Mouse (Mus musculus): ENCODE measurements around the gene March2. TPM values are rescaled to one million over a fixed set of nuclear protein-coding genes. Genes with fewer than 3 reads are reported as not detected.

Gene March2
- total RNA-seq, 2 experiments from 2014 or later = 910 to 1,070 TPM

GRCm38 (mm10) chr17:33719736-33720378 lies 1.4 kb upstream of the March2 start:
- no peak for ATAC-seq (replicated peaks; ENCODE audit: low FRiP score, poor library complexity, severe bottlenecking)

GRCm38 (mm10) chr17:33718944-33719725 lies 665 bp upstream of the March2 start:
- peak; percentile 12; the same call in 1 of the 2 replicates for ATAC-seq (replicated peaks; ENCODE audit: low FRiP score, poor library complexity, severe bottlenecking)

- no peak for ATAC-seq (replicated peaks; ENCODE audit: low FRiP score, poor library complexity, severe bottlenecking)
Observed at GRCm38 (mm10) chr17:33717982-33718381, 488 bp downstream of the March2 start.

- no peak for ATAC-seq (replicated peaks; ENCODE audit: low FRiP score, poor library complexity, severe bottlenecking)
Observed at GRCm38 (mm10) chr17:33717246-33717645, 1.2 kb downstream of the March2 start.

- peak; percentile 61 for ATAC-seq (replicated peaks; ENCODE audit: low FRiP score, poor library complexity, severe bottlenecking)
Observed at GRCm38 (mm10) chr17:33714779-33715178, 3.7 kb downstream of the March2 start.

- ATAC-seq (replicated peaks; ENCODE audit: low FRiP score, poor library complexity, severe bottlenecking) = peak; percentile 78
Observed at GRCm38 (mm10) chr17:33713271-33713670, 5.2 kb downstream of the March2 start.

GRCm38 (mm10) chr17:33709834-33710233 lies 8.6 kb downstream of the March2 start:
- ATAC-seq (replicated peaks; ENCODE audit: low FRiP score, poor library complexity, severe bottlenecking) = no peak

- 0 out of 2 replicates have a peak, but pooled peaks have one; percentile 20 for ATAC-seq (replicated peaks; ENCODE audit: low FRiP score, poor library complexity, severe bottlenecking)
Observed at GRCm38 (mm10) chr17:33703091-33703490, 15.4 kb downstream of the March2 start.

GRCm38 (mm10) chr17:33702178-33702577 lies 16.3 kb downstream of the March2 start:
- no peak for ATAC-seq (replicated peaks; ENCODE audit: low FRiP score, poor library complexity, severe bottlenecking)

- ATAC-seq (replicated peaks; ENCODE audit: low FRiP score, poor library complexity, severe bottlenecking) = no peak
Observed at GRCm38 (mm10) chr17:33695471-33695870, 23.0 kb downstream of the March2 start.

- no peak for ATAC-seq (replicated peaks; ENCODE audit: low FRiP score, poor library complexity, severe bottlenecking)
Observed at GRCm38 (mm10) chr17:33686760-33687159, 31.7 kb downstream of the March2 start, which contains the start of gene Hnrnpm. TSS of gene Hnrnpm (minus strand) at chr17:33686860.

GRCm38 (mm10) chr17:33685249-33685653 lies 33.2 kb downstream of the March2 start:
- ATAC-seq (replicated peaks; ENCODE audit: low FRiP score, poor library complexity, severe bottlenecking) = peak; percentile 92

GRCm38 (mm10) chr17:33684671-33685231 lies 33.7 kb downstream of the March2 start:
- ATAC-seq (replicated peaks; ENCODE audit: low FRiP score, poor library complexity, severe bottlenecking) = peak; percentile 65

GRCm38 (mm10) chr17:33681767-33682166 lies 36.7 kb downstream of the March2 start:
- ATAC-seq (replicated peaks; ENCODE audit: low FRiP score, poor library complexity, severe bottlenecking) = no peak

GRCm38 (mm10) chr17:33678771-33679170 lies 39.7 kb downstream of the March2 start:
- ATAC-seq (replicated peaks; ENCODE audit: low FRiP score, poor library complexity, severe bottlenecking) = no peak

GRCm38 (mm10) chr17:33676086-33676485 lies 42.4 kb downstream of the March2 start:
- ATAC-seq (replicated peaks; ENCODE audit: low FRiP score, poor library complexity, severe bottlenecking) = no peak

- ATAC-seq (replicated peaks; ENCODE audit: low FRiP score, poor library complexity, severe bottlenecking) = no peak
Observed at GRCm38 (mm10) chr17:33675452-33675851, 43.0 kb downstream of the March2 start.

GRCm38 (mm10) chr17:33673837-33674236 lies 44.6 kb downstream of the March2 start:
- ATAC-seq (replicated peaks; ENCODE audit: low FRiP score, poor library complexity, severe bottlenecking) = no peak

GRCm38 (mm10) chr17:33669681-33670080 lies 48.8 kb downstream of the March2 start:
- ATAC-seq (replicated peaks; ENCODE audit: low FRiP score, poor library complexity, severe bottlenecking) = no peak

- peak; percentile 52 for ATAC-seq (replicated peaks; ENCODE audit: low FRiP score, poor library complexity, severe bottlenecking)
Observed at GRCm38 (mm10) chr17:33666813-33667212, 51.7 kb downstream of the March2 start.
